Mouse (Mus musculus) limb, embryonic 15.5 days (tissue): ENCODE results near the gene Zfp280b. TPM values are rescaled to one million over a fixed set of nuclear protein-coding genes. Genes with fewer than 3 reads are reported as not detected.

Experiments used
- ATAC-seq: fragments of 200-750 bp; cut with Nextera tagmentation; 2 replicates; pipeline ENCODE4 v1.8.0; 2017; ENCODE audit warnings: low read depth, moderate TSS enrichment; ENCODE audit not compliant: insufficient number of reproducible peaks, low FRiP score, low TSS enrichment
- H3K27ac ChIP-seq: fragments of 300-500 bp; sonication (generic); 2 replicates; pipeline ENCODE4 v1.5.1; 2015; ENCODE audit warnings: moderate library complexity, mild to moderate bottlenecking, inconsistent platforms
- H3K27me3 ChIP-seq: fragments of 300-500 bp; sonication (generic); 2 replicates; pipeline ENCODE4 v1.6.1; 2015; ENCODE audit warnings: inconsistent platforms
- H3K36me3 ChIP-seq: fragments of 300-500 bp; sonication (generic); 2 replicates; pipeline ENCODE4 v1.6.1; 2015; ENCODE audit warnings: inconsistent platforms
- H3K4me1 ChIP-seq: fragments of 300-500 bp; sonication (generic); 2 replicates; pipeline ENCODE4 v1.6.1; 2015; ENCODE audit warnings: inconsistent platforms
- H3K4me2 ChIP-seq: fragments of 300-500 bp; sonication (generic); 2 replicates; pipeline ENCODE4 v1.6.1; 2015; ENCODE audit warnings: mild to moderate bottlenecking, inconsistent platforms
- H3K4me3 ChIP-seq: fragments of 300-500 bp; sonication (generic); 2 replicates; pipeline ENCODE4 v1.5.1; 2015; ENCODE audit warnings: mild to moderate bottlenecking, inconsistent platforms
- H3K9ac ChIP-seq: fragments of 300-500 bp; sonication (generic); 2 replicates; pipeline ENCODE4 v1.6.1; 2015; ENCODE audit warnings: inconsistent platforms
- H3K9me3 ChIP-seq: fragments of 300-500 bp; sonication (generic); 2 replicates; pipeline ENCODE4 v1.6.1; 2016; ENCODE audit warnings: inconsistent platforms
- WGBS: fragments of 180-500 bp; shearing (Covaris S2); methylation state at CpG from one replicate; pipeline ENCODE4 v1.1.7; 2015; 5-methylcytosine and 5-hydroxymethylcytosine counted together
- polyA plus RNA-seq: library from polyadenylated mRNA; unstranded; fragments of >200 nt; fragmentation: Nextera tagmentation; extraction: Ambion mirVana; gene quantifications from 2 replicates; pipeline ENCODE4 v1.2.1, GENCODE M21; 2015

Gene Zfp280b
- polyA plus RNA-seq, 1 experiment from 2014 or later = 15.9 TPM

DNA sequence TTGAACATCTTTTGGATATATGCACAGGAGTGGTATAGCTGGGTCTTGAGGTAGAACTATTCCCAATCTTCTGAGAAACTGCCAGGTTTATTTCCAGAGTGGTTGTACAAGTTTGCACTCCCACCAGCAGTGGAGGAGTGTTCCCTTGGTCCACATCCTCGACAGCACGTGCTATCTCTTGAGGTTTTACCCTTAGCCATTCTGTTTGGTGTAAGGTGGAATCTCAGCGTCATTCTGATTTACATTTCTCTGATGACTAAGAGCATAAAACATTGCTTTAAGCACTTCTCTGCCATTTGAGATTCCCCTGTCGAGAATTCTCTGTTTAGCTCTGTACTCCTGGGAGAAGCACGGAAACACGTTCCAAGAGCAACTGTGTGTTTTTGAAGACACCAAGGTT lies 19.5 kb upstream of the Zfp280b start:
- Histone ChIP-seq H3K36me3 (no peaks in the 10 kb centered on the region), H3K27me3 (no peaks in the 10 kb centered on the region), H3K9me3 (no peaks in the 10 kb centered on the region), H3K4me2 (no peak overlapping the region), H3K4me3 (no peak overlapping the region), H3K9ac (no peak overlapping the region), H3K27ac (no peak overlapping the region), H3K4me1 (no peaks in the 10 kb centered on the region)
- ATAC-seq = no peak
- 69% methylated on average over 6 of the region's 6 CpGs for WGBS

- H3K4me1 ChIP-seq = no peaks in the 10 kb centered on the region
- no peaks in the 10 kb centered on the region for H3K36me3 ChIP-seq
- no peak overlapping the region for H3K4me2 ChIP-seq
- ATAC-seq = no peak
- H3K9ac ChIP-seq = no peak overlapping the region
- 81% methylated on average over 3 of the region's 3 CpGs for WGBS
- H3K9me3 ChIP-seq = no peaks in the 10 kb centered on the region
- no peaks in the 10 kb centered on the region for H3K27me3 ChIP-seq
- no peak overlapping the region for H3K27ac ChIP-seq
- no peak overlapping the region for H3K4me3 ChIP-seq
Measured at GRCm38 (mm10) chr10:76016886-76017285, 15.6 kb upstream of the Zfp280b start.

DNA sequence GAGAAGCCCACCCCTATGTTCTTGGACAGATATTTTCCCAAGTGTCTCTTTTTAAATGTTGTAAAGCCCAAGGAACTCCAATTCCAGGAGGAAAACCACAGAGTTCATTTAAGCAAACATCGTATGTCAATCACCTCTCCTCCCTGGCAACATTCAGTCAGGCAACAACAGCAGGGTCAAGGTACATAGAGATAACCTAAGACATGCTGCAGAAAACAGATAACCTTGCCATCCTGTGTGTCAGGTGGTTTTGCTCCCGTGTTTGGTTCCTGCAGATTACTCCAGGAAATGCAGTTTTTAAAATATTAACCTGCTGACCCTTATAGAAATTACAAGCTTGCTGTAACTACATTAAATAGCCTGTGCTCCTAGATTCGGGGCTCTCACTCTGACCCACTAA lies 10.7 kb upstream of the Zfp280b start:
- Histone ChIP-seq H3K4me1 (no peaks in the 10 kb centered on the region), H3K36me3 (no peaks in the 10 kb centered on the region)
- 68% methylated on average over 3 of the region's 3 CpGs for WGBS

DNA sequence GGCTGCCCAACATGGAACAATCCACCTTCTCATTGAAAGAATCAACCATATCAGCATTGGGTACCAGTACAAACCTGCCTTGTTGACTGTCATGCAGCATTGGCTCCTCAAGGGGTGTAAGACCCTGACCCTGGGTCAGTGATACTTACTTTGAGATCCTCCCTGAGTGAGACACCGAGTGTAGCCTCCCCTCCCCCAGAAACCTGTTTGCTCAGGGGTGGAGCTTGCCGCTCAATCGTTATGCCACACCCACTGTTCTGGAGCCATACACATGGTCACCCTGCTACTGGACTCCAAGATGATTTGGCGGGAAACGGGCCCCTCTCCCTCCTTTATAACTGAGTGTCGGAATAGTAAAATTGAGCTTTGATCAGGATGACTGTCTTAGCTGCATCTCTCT lies 8.5 kb upstream of the Zfp280b start:
- Histone ChIP-seq H3K4me3 (no peak overlapping the region), H3K27ac (no peak overlapping the region), H3K36me3 (no peaks in the 10 kb centered on the region), H3K9ac (no peak overlapping the region), H3K9me3 (no peaks in the 10 kb centered on the region), H3K27me3 (no peaks in the 10 kb centered on the region), H3K4me2 (no peak overlapping the region), H3K4me1 (no peaks in the 10 kb centered on the region)
- 94% methylated on average over 6 of the region's 6 CpGs for WGBS
- ATAC-seq = no peak

More for the DNA sequence above, 10.7 kb upstream of the Zfp280b start:
- no peak for ATAC-seq
- H3K4me3 ChIP-seq = no peak overlapping the region
- no peak overlapping the region for H3K4me2 ChIP-seq
- no peaks in the 10 kb centered on the region for H3K27me3 ChIP-seq
- H3K9me3 ChIP-seq = no peaks in the 10 kb centered on the region
- no peak overlapping the region for H3K9ac ChIP-seq
- H3K27ac ChIP-seq = no peak overlapping the region

DNA sequence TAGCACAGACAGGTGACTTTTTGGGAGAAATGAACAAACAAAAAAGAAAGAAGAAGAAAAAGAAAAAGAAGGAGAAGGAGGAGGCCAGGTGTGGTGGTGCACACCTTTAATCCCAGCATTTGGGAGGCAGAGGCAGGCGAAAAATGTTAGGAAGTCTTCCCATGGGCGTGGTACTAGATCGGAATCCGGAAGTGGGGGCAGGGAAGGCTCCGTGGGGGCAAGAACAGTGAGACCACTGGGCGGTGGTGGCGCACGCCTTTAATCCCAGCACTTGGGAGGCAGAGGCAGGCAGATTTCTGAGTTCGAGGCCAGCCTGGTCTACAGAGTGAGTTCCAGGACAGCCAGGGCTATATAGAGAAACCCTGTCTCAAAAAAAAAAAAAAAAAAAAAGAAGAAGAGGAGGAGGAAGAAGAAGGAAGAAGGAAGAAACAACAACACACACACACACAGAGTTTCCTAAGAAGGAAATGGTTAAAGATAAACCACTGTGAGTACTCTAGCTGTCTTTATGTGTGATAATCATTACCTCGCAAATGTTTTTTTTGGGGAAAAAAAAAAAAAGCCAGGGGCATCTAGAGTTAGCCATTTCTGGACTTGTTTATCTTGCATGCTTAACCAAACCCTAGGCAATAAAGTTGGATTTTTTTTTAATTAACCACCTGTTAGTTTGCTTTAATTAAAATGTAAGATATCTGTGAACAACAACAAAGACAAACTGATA lies 6.8 kb upstream of the Zfp280b start:
- Histone ChIP-seq H3K27ac (no peak overlapping the region), H3K4me3 (no peak overlapping the region), H3K36me3 (no peaks in the 10 kb centered on the region), H3K9me3 (no peaks in the 10 kb centered on the region), H3K4me2 (no peak overlapping the region), H3K27me3 (no peaks in the 10 kb centered on the region), H3K4me1 (no peaks in the 10 kb centered on the region), H3K9ac (no peak overlapping the region)
- 92% methylated on average over 10 of the region's 10 CpGs for WGBS
- no peak for ATAC-seq

- Histone ChIP-seq H3K27me3 (no peaks in the 10 kb centered on the region), H3K36me3 (no peaks in the 10 kb centered on the region), H3K9ac (no peak overlapping the region), H3K9me3 (no peaks in the 10 kb centered on the region), H3K4me2 (no peak overlapping the region), H3K27ac (no peak overlapping the region), H3K4me1 (no peaks in the 10 kb centered on the region), H3K4me3 (no peak overlapping the region)
- 61% methylated on average over 12 of the region's 12 CpGs for WGBS
- ATAC-seq = no peak
Measured at GRCm38 (mm10) chr10:76027127-76028015, 5.1 kb upstream of the Zfp280b start.

- Histone ChIP-seq H3K4me3 (no peak overlapping the region), H3K9ac (no peak overlapping the region), H3K27me3 (no peaks in the 10 kb centered on the region), H3K9me3 (no peaks in the 10 kb centered on the region), H3K27ac (no peak overlapping the region), H3K36me3 (no peaks in the 10 kb centered on the region), H3K4me1 (peaks cover under 1% of the 10 kb centered on the region; the same call in 1 of the 2 replicates), H3K4me2 (no peak overlapping the region)
- no peak for ATAC-seq
- WGBS = 16% methylated on average over 4 of the region's 4 CpGs
Measured at GRCm38 (mm10) chr10:76028016-76028366, 4.5 kb upstream of the Zfp280b start.

- WGBS = 57% methylated on average over 9 of the region's 9 CpGs
- H3K9me3 ChIP-seq = no peaks in the 10 kb centered on the region
- H3K9ac ChIP-seq = no peak overlapping the region
- H3K27ac ChIP-seq = no peak overlapping the region
- H3K27me3 ChIP-seq = no peaks in the 10 kb centered on the region
- no peak overlapping the region for H3K4me2 ChIP-seq
- H3K4me3 ChIP-seq = no peak overlapping the region
- peaks cover 5% of the 10 kb centered on the region; the same call in 1 of the 2 replicates for H3K4me1 ChIP-seq
- ATAC-seq = no peak
- no peaks in the 10 kb centered on the region for H3K36me3 ChIP-seq
Measured at GRCm38 (mm10) chr10:76028396-76028795, 4.1 kb upstream of the Zfp280b start.

- H3K4me3 ChIP-seq = no peak overlapping the region
- WGBS = 45% methylated on average over 5 of the region's 5 CpGs
- no peaks in the 10 kb centered on the region for H3K27me3 ChIP-seq
- no peaks in the 10 kb centered on the region for H3K36me3 ChIP-seq
- H3K9me3 ChIP-seq = no peaks in the 10 kb centered on the region
- no peak overlapping the region for H3K27ac ChIP-seq
- ATAC-seq = no peak
- H3K4me1 ChIP-seq = peaks cover 5% of the 10 kb centered on the region; the same call in 1 of the 2 replicates
- no peak overlapping the region for H3K4me2 ChIP-seq
- no peak overlapping the region for H3K9ac ChIP-seq
Measured at GRCm38 (mm10) chr10:76029276-76029675, 3.2 kb upstream of the Zfp280b start.

GRCm38 (mm10) chr10:76030496-76030895 lies 2.0 kb upstream of the Zfp280b start:
- peaks cover 3% of the 10 kb centered on the region for H3K36me3 ChIP-seq
- no peak overlapping the region for H3K4me3 ChIP-seq
- H3K9me3 ChIP-seq = no peaks in the 10 kb centered on the region
- no peak overlapping the region for H3K9ac ChIP-seq
- WGBS = 65% methylated on average over 5 of the region's 5 CpGs
- peaks cover 5% of the 10 kb centered on the region; the same call in 1 of the 2 replicates for H3K4me1 ChIP-seq
- no peaks in the 10 kb centered on the region for H3K27me3 ChIP-seq
- ATAC-seq = no peak
- H3K27ac ChIP-seq = no peak overlapping the region
- H3K4me2 ChIP-seq = no peak overlapping the region

- ATAC-seq = no peak
- H3K4me2 ChIP-seq = peak overlapping the region; percentile 64
- no peaks in the 10 kb centered on the region for H3K9me3 ChIP-seq
- H3K4me1 ChIP-seq = peaks cover 5% of the 10 kb centered on the region; the same call in 1 of the 2 replicates
- WGBS = 51% methylated on average over 14 of the region's 14 CpGs
- H3K4me3 ChIP-seq = peak overlapping the region; percentile 93
- peak overlapping the region; percentile 90 for H3K9ac ChIP-seq
- H3K27ac ChIP-seq = 0 out of 2 replicates have a peak overlapping the region, but pooled peaks have one; percentile 30
- H3K27me3 ChIP-seq = no peaks in the 10 kb centered on the region
- H3K36me3 ChIP-seq = peaks cover 4% of the 10 kb centered on the region
Measured at GRCm38 (mm10) chr10:76031511-76032401, 694 bp upstream of the Zfp280b start.
